Mouse (Mus musculus): ENCODE results near the gene Tnrc6a.

DNA sequence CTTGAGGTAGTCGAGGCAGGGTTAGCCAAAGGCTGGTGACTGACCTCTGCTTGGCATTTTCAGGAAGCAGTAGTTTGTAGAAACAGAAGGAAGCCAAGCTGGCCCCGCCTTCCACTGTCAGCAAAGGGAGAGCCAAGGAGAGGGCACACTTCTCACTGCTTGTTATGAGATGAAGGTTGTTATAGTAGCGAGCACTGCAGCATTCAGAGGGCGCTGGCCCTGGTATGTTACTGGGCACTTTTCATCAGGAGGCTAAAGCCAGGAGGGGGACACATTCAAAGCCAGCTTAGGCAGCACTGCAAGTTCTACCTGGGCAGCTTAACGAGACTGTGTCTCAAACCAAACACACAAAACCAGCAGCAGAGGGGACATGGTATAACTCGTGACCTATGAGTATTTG lies 83.9 kb downstream of the Tnrc6a start:
- TF ChIP-seq EP300 (IDR thresholded peaks at IDR 0.05) (no peak), CTCF (IDR thresholded peaks at IDR 0.05) (no peak)

Measured in lung, postnatal 0 days (tissue).